Mouse (Mus musculus) megakaryocyte, embryonic 14.5 days (primary cell): ENCODE data around the gene 4931429L15Rik.

ENCODE experiments used
- FLI1 ChIP-seq: IDR thresholded peaks from 2 replicates; pipeline ENCODE4 v1.6.1; 2012; ENCODE audit warnings: low read length, inconsistent platforms, mixed read lengths
- GATA1 ChIP-seq: IDR thresholded peaks from 3 replicates; pipeline ENCODE4 v1.6.1; 2012; ENCODE audit warnings: mixed read lengths, low read length, inconsistent platforms, borderline replicate concordance

DNA sequence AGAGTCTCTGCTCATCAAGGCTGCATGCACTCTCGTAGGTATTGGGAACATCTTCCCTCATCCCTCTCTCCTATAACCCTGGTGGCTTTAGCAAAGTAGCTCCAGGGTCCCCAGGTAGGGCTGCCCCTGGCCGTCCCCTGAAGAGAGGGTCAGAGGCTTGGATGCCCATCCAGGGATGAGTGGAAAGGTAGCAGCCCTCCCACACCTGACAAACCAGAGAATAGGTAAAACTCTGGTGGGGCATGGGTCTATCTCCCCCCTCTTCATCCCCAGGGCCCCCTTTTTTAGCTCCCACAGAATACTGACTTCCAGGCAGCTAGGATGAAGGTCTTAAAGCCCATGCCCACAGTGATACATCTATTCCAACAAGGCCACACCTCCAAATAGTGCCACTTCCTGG is 675 bp upstream of the 4931429L15Rik start:
- TF ChIP-seq GATA1 (no peak), FLI1 (no peak)
